Mouse (Mus musculus): ENCODE data around the gene Gata1. TPM values are rescaled to one million over a fixed set of nuclear protein-coding genes. Genes with fewer than 3 reads are reported as not detected.

Gene Gata1
- 0.06 and 0.09 TPM in 2 replicates for polyA plus RNA-seq (2012; rRNA removed)

GRCm38 (mm10) chrX:7977892-7978291 lies at the start of gene Gata1:
Gata1 (minus strand) TSS chrX:7978071.

GRCm38 (mm10) chrX:8018286-8018685 lies 40.4 kb upstream of the Gata1 start, which contains the start of gene Glod5:
Glod5 (minus strand) TSS chrX:8018492.

GRCm38 (mm10) chrX:7947108-7947899 lies 30.6 kb downstream of the Gata1 start, which contains the start of gene Hdac6:
Hdac6 (minus strand) TSS chrX:7947889.

GRCm38 (mm10) chrX:7928270-7928790 lies 49.5 kb downstream of the Gata1 start, which contains the start of gene Eras:
Eras (minus strand) TSS chrX:7928607.

GRCm38 (mm10) chrX:7919601-7920383 lies 58.1 kb downstream of the Gata1 start, which contains the start of gene Pcsk1n:
Pcsk1n (plus strand) TSS chrX:7919822.

Other genes with a start within 250 kb of the Gata1 start
- gene Praf2, start 249.6 kb downstream of the Gata1 start, polyA plus RNA-seq (2012; rRNA removed), result 51.2 and 75.8 TPM in 2 replicates
- 30.0 and 34.8 TPM in 2 replicates for gene Ccdc120, start 227.2 kb downstream of the Gata1 start, polyA plus RNA-seq (2012; rRNA removed)
- 23.0 and 25.1 TPM in 2 replicates for gene Tfe3, start 215.5 kb downstream of the Gata1 start, polyA plus RNA-seq (2012; rRNA removed)
- 18.9 and 22.6 TPM in 2 replicates for gene Gripap1, start 188.3 kb downstream of the Gata1 start, polyA plus RNA-seq (2012; rRNA removed)
- gene Kcnd1, start 155.8 kb downstream of the Gata1 start, polyA plus RNA-seq (2012; rRNA removed), result 1.8 and 2.2 TPM in 2 replicates
- gene Otud5, start 136.7 kb downstream of the Gata1 start, polyA plus RNA-seq (2012; rRNA removed), result 36.1 and 38.3 TPM in 2 replicates
- gene Pim2, start 99.8 kb downstream of the Gata1 start, polyA plus RNA-seq (2012; rRNA removed), result 10.7 and 13.5 TPM in 2 replicates
- 260 and 397 TPM in 2 replicates for gene Slc35a2, start 94.0 kb downstream of the Gata1 start, polyA plus RNA-seq (2012; rRNA removed)
- 31.5 and 39.6 TPM in 2 replicates for gene Pqbp1, start 78.8 kb downstream of the Gata1 start, polyA plus RNA-seq (2012; rRNA removed)
- 45.5 and 51.4 TPM in 2 replicates for gene Timm17b, start 78.7 kb downstream of the Gata1 start, polyA plus RNA-seq (2012; rRNA removed)
- not detected in 2 replicates for gene Gm10491, start 70.2 kb downstream of the Gata1 start, polyA plus RNA-seq (2012; rRNA removed)
- gene Gm10490, start 68.5 kb downstream of the Gata1 start, polyA plus RNA-seq (2012; rRNA removed), result not detected in 2 replicates
- 32.0 and 41.2 TPM in 2 replicates for gene Pcsk1n, start 58.2 kb downstream of the Gata1 start, polyA plus RNA-seq (2012; rRNA removed)
- not detected in 2 replicates for gene Eras, start 49.5 kb downstream of the Gata1 start, polyA plus RNA-seq (2012; rRNA removed)
- gene Hdac6, start 30.2 kb downstream of the Gata1 start, polyA plus RNA-seq (2012; rRNA removed), result 16.6 and 20.2 TPM in 2 replicates
- 4.9 and 5.1 TPM in 2 replicates for gene Glod5, start 40.4 kb upstream of the Gata1 start, polyA plus RNA-seq (2012; rRNA removed)
- gene Suv39h1, start 96.7 kb upstream of the Gata1 start, polyA plus RNA-seq (2012; rRNA removed), result 7.7 and 8.1 TPM in 2 replicates
- gene Was, start 112.4 kb upstream of the Gata1 start, polyA plus RNA-seq (2012; rRNA removed), result 2.6 and 2.7 TPM in 2 replicates
- gene Wdr13, start 154.8 kb upstream of the Gata1 start, polyA plus RNA-seq (2012; rRNA removed), result 146 and 200 TPM in 2 replicates
- 41.9 and 42.6 TPM in 2 replicates for gene Rbm3, start 167.8 kb upstream of the Gata1 start, polyA plus RNA-seq (2012; rRNA removed)
- gene Tbc1d25, start 198.1 kb upstream of the Gata1 start, polyA plus RNA-seq (2012; rRNA removed), result 15.6 and 16.3 TPM in 2 replicates
- 183 and 188 TPM in 2 replicates for gene Ebp, start 215.4 kb upstream of the Gata1 start, polyA plus RNA-seq (2012; rRNA removed)
- gene Porcn, start 228.5 kb upstream of the Gata1 start, polyA plus RNA-seq (2012; rRNA removed), result 16.7 and 21.7 TPM in 2 replicates

All from colon, adult 2 months (tissue).